ENCODE assay signal across 25 mouse cellular contexts in genomic region chr17:31360582-31360981, GRCm38 (mm10). TPM values are rescaled to one million over a fixed set of nuclear protein-coding genes. Genes with fewer than 3 reads are reported as not detected.
A peak's percentile ranks its signal among the peaks of the same experiment; 100 is the strongest.
DNase-seq lines count a peak whose midpoint lies in the region; ATAC-seq and TF ChIP-seq lines count a peak whose summit lies in the region.
"Had no signal": no experiment of that assay in that cellular context is flagged by ENCODE, and none has a peak within 500 bp of the region (broad histone marks: within the 10 kb centered on the region; RNA-seq: fewer than 3 reads in every experiment).

No protein-coding gene starts in this region.

- no peak for TF ChIP-seq CTCF in cerebellum, adult 2 months (IDR thresholded peaks at IDR 0.05; ENCODE audit: borderline replicate concordance, insufficient read depth, low read depth, low read length)
- no peak for TF ChIP-seq CTCF in forebrain, postnatal 0 days (IDR thresholded peaks at IDR 0.05; ENCODE audit: low read depth)
- no peak for TF ChIP-seq CTCF in E14TG2a.4 (conservative IDR thresholded peaks at IDR 0.05; ENCODE audit: low read length)

- H3K36me3 ChIP-seq in forebrain, postnatal 0 days (ENCODE audit: insufficient read depth): no peaks in the 10 kb centered on the region
- H3K36me3 ChIP-seq in forebrain, embryonic 10.5 days (replicated peaks): no peaks in the 10 kb centered on the region
- no peaks in the 10 kb centered on the region for H3K36me3 ChIP-seq in E14TG2a.4 (ENCODE audit: insufficient read depth, low read length)
- H3K36me3 ChIP-seq: embryonic facial prominence, embryonic 10.5 days; limb, embryonic 10.5 days; neural tube, embryonic 12.5 days; stomach, embryonic 15.5 days had no signal

- H3K4me1 ChIP-seq in cerebellum, adult 2 months (ENCODE audit: control insufficient read depth, insufficient read depth, low read length): peaks cover 6% of the 10 kb centered on the region; the same call in 1 of the 2 replicates
- no peaks in the 10 kb centered on the region; the same call in 1 of the 2 replicates for H3K4me1 ChIP-seq in forebrain, postnatal 0 days (ENCODE audit: insufficient read depth)
- peaks cover 11% of the 10 kb centered on the region for H3K4me1 ChIP-seq in forebrain, embryonic 10.5 days
- H3K4me1 ChIP-seq in E14TG2a.4 (replicated peaks; ENCODE audit: low read depth, low read length): peaks cover 33% of the 10 kb centered on the region
- H3K4me1 ChIP-seq: stomach, embryonic 15.5 days had no signal

- no peaks in the 10 kb centered on the region for H3K27me3 ChIP-seq in cerebellum, adult 2 months (ENCODE audit: control insufficient read depth, insufficient read depth, low read length)
- no peaks in the 10 kb centered on the region for H3K27me3 ChIP-seq in forebrain, postnatal 0 days (ENCODE audit: insufficient read depth, low read length)
- H3K27me3 ChIP-seq in forebrain, embryonic 10.5 days (ENCODE audit: poor library complexity, severe bottlenecking): no peaks in the 10 kb centered on the region
- H3K27me3 ChIP-seq in E14TG2a.4 (ENCODE audit: insufficient read depth, low read length): peaks cover 21% of the 10 kb centered on the region; the same call in 1 of the 2 replicates
- H3K27me3 ChIP-seq: neural tube, embryonic 12.5 days; stomach, embryonic 15.5 days had no signal

- peak; percentile 52; the same call in 1 of the 2 replicates for ATAC-seq in forebrain, postnatal 0 days
- ATAC-seq: inflammation-experienced regulatory T-cells, adult 6 months; liver, postnatal 0 days had no signal

- no peak for TF ChIP-seq POLR2A in cerebellum, adult 2 months (IDR thresholded peaks at IDR 0.05; ENCODE audit: borderline replicate concordance, insufficient read depth, low read length)

- intact Hi-C loops in left cerebral cortex, postnatal 4 days (cut with DNase I): no loop called here

- no peak overlapping the region for H3K4me2 ChIP-seq in forebrain, postnatal 0 days (ENCODE audit: low read depth)
- H3K4me2 ChIP-seq: heart, embryonic 11.5 days; neural tube, embryonic 12.5 days; stomach, embryonic 15.5 days had no signal

- H3K4me3 ChIP-seq in cerebellum, adult 2 months (replicated peaks; ENCODE audit: insufficient read depth, low read depth, low read length): peak overlapping the region; percentile 32
- no peak overlapping the region for H3K4me3 ChIP-seq in forebrain, postnatal 0 days (ENCODE audit: low read depth, low read length)
- no peak overlapping the region for H3K4me3 ChIP-seq in forebrain, embryonic 10.5 days
- peak overlapping the region; percentile 39 for H3K4me3 ChIP-seq in E14TG2a.4 (replicated peaks; ENCODE audit: low read length)
- H3K4me3 ChIP-seq: embryonic facial prominence, embryonic 10.5 days; gastrocnemius, adult 2 months; layer of hippocampus, adult 2 months; limb, embryonic 10.5 days; megakaryocyte, embryonic 14.5 days; neural tube, embryonic 12.5 days; stomach, embryonic 15.5 days had no signal

- 24% methylated on average over 13 of the region's 13 CpGs for WGBS in cerebellum, adult 2 months
- 57% methylated on average over 13 of the region's 13 CpGs for WGBS in forebrain, postnatal 0 days
- 84% methylated on average over 13 of the region's 13 CpGs for WGBS in forebrain, embryonic 10.5 days

- H3K9me3 ChIP-seq in forebrain, postnatal 0 days (ENCODE audit: low read length): no peaks in the 10 kb centered on the region
- no peaks in the 10 kb centered on the region for H3K9me3 ChIP-seq in forebrain, embryonic 10.5 days
- no peaks in the 10 kb centered on the region for H3K9me3 ChIP-seq in E14TG2a.4 (ENCODE audit: low read length)
- H3K9me3 ChIP-seq: embryonic facial prominence, embryonic 10.5 days; limb, embryonic 10.5 days; megakaryocyte, embryonic 14.5 days; neural tube, embryonic 12.5 days; stomach, embryonic 15.5 days had no signal

- peak in 1 of 2 experiments; percentile 30 for DNase-seq in cerebellum, adult 2 months
- DNase-seq in cerebellum, adult 11-12 months: no peak
- DNase-seq in forebrain, postnatal 0 days: peak; percentile 72
- DNase-seq in forebrain, embryonic 10.5 days (ENCODE audit: extremely low spot score, low spot score): no peak
- peak; percentile 88 for DNase-seq in left cerebral cortex, postnatal 4 days
- DNase-seq in left cerebral cortex, adult 18-20 months (ENCODE audit: low spot score in 2 of 2): no peak
- DNase-seq in thymus, postnatal 14 days: no peak
- DNase-seq: gastrocnemius, adult 2 months; kidney, adult 8-10 months; kidney, postnatal 14 days; layer of hippocampus, postnatal 36 days; liver, postnatal 0 days; right cerebral cortex, postnatal 25 days; thymus, adult 18-20 months had no signal

- no peak overlapping the region for H3K27ac ChIP-seq in cerebellum, adult 2 months (ENCODE audit: insufficient read depth, low read length)
- no peak overlapping the region; the same call in 1 of the 2 replicates for H3K27ac ChIP-seq in forebrain, postnatal 0 days (ENCODE audit: low read depth, low read length)
- H3K27ac ChIP-seq in forebrain, embryonic 10.5 days: no peak overlapping the region
- H3K27ac ChIP-seq: embryonic facial prominence, embryonic 10.5 days; gastrocnemius, adult 2 months; layer of hippocampus, adult 2 months; limb, embryonic 10.5 days; neural tube, embryonic 12.5 days; stomach, embryonic 15.5 days had no signal

- no peak overlapping the region for H3K9ac ChIP-seq in forebrain, postnatal 0 days
- H3K9ac ChIP-seq: liver, postnatal 0 days; neural tube, embryonic 12.5 days; stomach, embryonic 15.5 days had no signal

RNA-seq across cellular contexts. Expression of gene Pde9a, which starts 25.4 kb away (rescaled TPM):
- 83.1 and 93.0 TPM in 2 replicates for polyA plus RNA-seq in cerebellum, adult 2 months (2012; rRNA removed)
- 40.4 and 43.9 TPM in 2 replicates for total RNA-seq in forebrain, postnatal 0 days (2014; rRNA removed)
- 35.5 and 43.6 TPM in 2 replicates for polyA plus RNA-seq in forebrain, postnatal 0 days (2015; fragmentation: Nextera tagmentation; extraction: Ambion mirVana)
- polyA plus RNA-seq in forebrain, embryonic 10.5 days (2016; fragmentation: Nextera tagmentation; extraction: Ambion mirVana): 16.6 and 16.8 TPM in 2 replicates
- 10 to 100 TPM; 48.2 to 49.8 TPM for total RNA-seq in left cerebral cortex, postnatal 4 days (2021)
- total RNA-seq in left cerebral cortex, adult 18-20 months (2021): 10 to 100 TPM; 21.2 to 22.4 TPM
- total RNA-seq: common myeloid progenitor, adult 5-6 weeks; monocyte, adult 5-6 weeks had no signal
- polyA plus RNA-seq: inflammation-experienced regulatory T-cells, adult 6 months had no signal

Comparison
In these comparisons a context has a peak if more than half of its experiments do, and no peak if none do; other contexts are left out.
1. DNase-seq: peak in forebrain, postnatal 0 days (single experiment) and left cerebral cortex, postnatal 4 days (single experiment); none in cerebellum, adult 11-12 months (single experiment), forebrain, embryonic 10.5 days (single experiment), left cerebral cortex, adult 18-20 months (0 of 2) and thymus, postnatal 14 days (single experiment).
2. H3K4me3 ChIP-seq: peak in cerebellum, adult 2 months (single experiment) and E14TG2a.4 (single experiment); none in forebrain, postnatal 0 days (single experiment) and forebrain, embryonic 10.5 days (single experiment).